Mouse (Mus musculus): ENCODE results near the gene B3galnt1. TPM values are rescaled to one million over a fixed set of nuclear protein-coding genes. Genes with fewer than 3 reads are reported as not detected.
A peak's percentile ranks its signal among the peaks of the same experiment; 100 is the strongest.

B3galnt1 gene
- total and polyA plus RNA-seq, 2 experiments from 2014 or later: 85.5 to 99.4 TPM

- ATAC-seq (no peak), DNase-seq (no peak)
- Histone ChIP-seq H3K4me3 (ENCODE audit: low read depth, low read length) (no peak overlapping the region), H3K36me3 (ENCODE audit: insufficient read depth) (no peaks in the 10 kb centered on the region), H3K4me1 (ENCODE audit: insufficient read depth) (no peaks in the 10 kb centered on the region), H3K9me3 (ENCODE audit: low read length) (no peaks in the 10 kb centered on the region), H3K27me3 (ENCODE audit: insufficient read depth, low read length) (no peaks in the 10 kb centered on the region), H3K27ac (ENCODE audit: low read depth, low read length) (no peak overlapping the region), H3K9ac (no peak overlapping the region), H3K4me2 (ENCODE audit: low read depth) (no peak overlapping the region)
- TF ChIP-seq CTCF (IDR thresholded peaks at IDR 0.05; ENCODE audit: low read depth): no peak
- 68% methylated on average over 6 of the region's 6 CpGs for WGBS
Observed at GRCm38 (mm10) chr3:69555511-69555910, 43.2 kb downstream of the B3galnt1 start.

- H3K4me1 ChIP-seq (ENCODE audit: insufficient read depth): no peaks in the 10 kb centered on the region
Observed at GRCm38 (mm10) chr3:69549602-69550001, 49.2 kb downstream of the B3galnt1 start.

GRCm38 (mm10) chr3:69548704-69549455 lies 49.9 kb downstream of the B3galnt1 start:
- no peak overlapping the region for H3K27ac ChIP-seq (ENCODE audit: low read depth, low read length)
- no peak for DNase-seq
- no peak for TF ChIP-seq CTCF (IDR thresholded peaks at IDR 0.05; ENCODE audit: low read depth)
- ATAC-seq: no peak
- no peak overlapping the region for H3K9ac ChIP-seq
- no peak overlapping the region for H3K4me2 ChIP-seq (ENCODE audit: low read depth)
- WGBS: 83% methylated on average over 22 of the region's 22 CpGs
- H3K4me1 ChIP-seq (ENCODE audit: insufficient read depth): no peaks in the 10 kb centered on the region
- H3K27me3 ChIP-seq (ENCODE audit: insufficient read depth, low read length): no peaks in the 10 kb centered on the region
- no peaks in the 10 kb centered on the region for H3K36me3 ChIP-seq (ENCODE audit: insufficient read depth)
- H3K4me3 ChIP-seq (ENCODE audit: low read depth, low read length): no peak overlapping the region
- H3K9me3 ChIP-seq (ENCODE audit: low read length): no peaks in the 10 kb centered on the region

More at GRCm38 (mm10) chr3:69549602-69550001, 49.2 kb downstream of the B3galnt1 start:
- H3K27me3 ChIP-seq (ENCODE audit: insufficient read depth, low read length): no peaks in the 10 kb centered on the region
- H3K9ac ChIP-seq: no peak overlapping the region
- no peak overlapping the region for H3K4me2 ChIP-seq (ENCODE audit: low read depth)
- WGBS: 62% methylated on average over 4 of the region's 4 CpGs
- H3K4me3 ChIP-seq (ENCODE audit: low read depth, low read length): no peak overlapping the region
- no peaks in the 10 kb centered on the region for H3K36me3 ChIP-seq (ENCODE audit: insufficient read depth)
- no peak for ATAC-seq
- no peak for TF ChIP-seq CTCF (IDR thresholded peaks at IDR 0.05; ENCODE audit: low read depth)
- H3K9me3 ChIP-seq (ENCODE audit: low read length): no peaks in the 10 kb centered on the region
- DNase-seq: no peak
- no peak overlapping the region for H3K27ac ChIP-seq (ENCODE audit: low read depth, low read length)

- TF ChIP-seq CTCF (IDR thresholded peaks at IDR 0.05; ENCODE audit: low read depth): no peak
- H3K27ac ChIP-seq (ENCODE audit: low read depth, low read length): no peak overlapping the region; the same call in 1 of the 2 replicates
- no peak overlapping the region for H3K4me2 ChIP-seq (ENCODE audit: low read depth)
- no peaks in the 10 kb centered on the region for H3K27me3 ChIP-seq (ENCODE audit: insufficient read depth, low read length)
- ATAC-seq (peak; percentile 79), DNase-seq (no peak)
- no peak overlapping the region for H3K9ac ChIP-seq
- H3K9me3 ChIP-seq (ENCODE audit: low read length): no peaks in the 10 kb centered on the region
- no peaks in the 10 kb centered on the region for H3K4me1 ChIP-seq (ENCODE audit: insufficient read depth)
- H3K36me3 ChIP-seq (ENCODE audit: insufficient read depth): no peaks in the 10 kb centered on the region
- H3K4me3 ChIP-seq (ENCODE audit: low read depth, low read length): no peak overlapping the region
- 52% methylated on average over 5 of the region's 5 CpGs for WGBS
Observed at GRCm38 (mm10) chr3:69545017-69545416, 53.7 kb downstream of the B3galnt1 start.

GRCm38 (mm10) chr3:69543730-69544129 lies 55.0 kb downstream of the B3galnt1 start:
- H3K36me3 ChIP-seq (ENCODE audit: insufficient read depth): no peaks in the 10 kb centered on the region
- H3K27me3 ChIP-seq (ENCODE audit: insufficient read depth, low read length): no peaks in the 10 kb centered on the region
- ATAC-seq (no peak), DNase-seq (no peak)
- no peak for TF ChIP-seq CTCF (IDR thresholded peaks at IDR 0.05; ENCODE audit: low read depth)
- no peak overlapping the region for H3K9ac ChIP-seq
- no peaks in the 10 kb centered on the region for H3K4me1 ChIP-seq (ENCODE audit: insufficient read depth)
- no peak overlapping the region for H3K4me3 ChIP-seq (ENCODE audit: low read depth, low read length)
- H3K9me3 ChIP-seq (ENCODE audit: low read length): no peaks in the 10 kb centered on the region
- 100% methylated on average over 1 of the region's 1 CpGs for WGBS
- no peak overlapping the region for H3K4me2 ChIP-seq (ENCODE audit: low read depth)
- H3K27ac ChIP-seq (ENCODE audit: low read depth, low read length): no peak overlapping the region

- peak; percentile 53 for ATAC-seq
- TF ChIP-seq CTCF (IDR thresholded peaks at IDR 0.05; ENCODE audit: low read depth): no peak
- Histone ChIP-seq H3K27ac (ENCODE audit: low read depth, low read length) (no peak overlapping the region), H3K4me2 (ENCODE audit: low read depth) (no peak overlapping the region), H3K4me3 (ENCODE audit: low read depth, low read length) (no peak overlapping the region), H3K36me3 (ENCODE audit: insufficient read depth) (no peaks in the 10 kb centered on the region), H3K9me3 (ENCODE audit: low read length) (no peaks in the 10 kb centered on the region), H3K27me3 (ENCODE audit: insufficient read depth, low read length) (no peaks in the 10 kb centered on the region), H3K9ac (no peak overlapping the region), H3K4me1 (ENCODE audit: insufficient read depth) (no peaks in the 10 kb centered on the region)
- DNase-seq: peak; percentile 37
- 32% methylated on average over 8 of the region's 8 CpGs for WGBS
Observed at GRCm38 (mm10) chr3:69542962-69543361, 55.8 kb downstream of the B3galnt1 start.

- H3K9ac ChIP-seq: no peak overlapping the region
- H3K27ac ChIP-seq (ENCODE audit: low read depth, low read length): peak overlapping the region; percentile 16; the same call in 1 of the 2 replicates
- no peaks in the 10 kb centered on the region for H3K36me3 ChIP-seq (ENCODE audit: insufficient read depth)
- no peak overlapping the region for H3K4me3 ChIP-seq (ENCODE audit: low read depth, low read length)
- ATAC-seq: peak; percentile 69
- H3K4me2 ChIP-seq (ENCODE audit: low read depth): peak overlapping the region; percentile 5; the same call in 1 of the 2 replicates
- no peaks in the 10 kb centered on the region for H3K9me3 ChIP-seq (ENCODE audit: low read length)
- WGBS: 31% methylated on average over 25 of the region's 25 CpGs
- no peak for TF ChIP-seq CTCF (IDR thresholded peaks at IDR 0.05; ENCODE audit: low read depth)
- peak; percentile 48 for DNase-seq
- H3K4me1 ChIP-seq (ENCODE audit: insufficient read depth): peaks cover 10% of the 10 kb centered on the region; the same call in 1 of the 2 replicates
- no peaks in the 10 kb centered on the region for H3K27me3 ChIP-seq (ENCODE audit: insufficient read depth, low read length)
Observed at GRCm38 (mm10) chr3:69535941-69536647, 62.7 kb downstream of the B3galnt1 start.
